ENCODE assay signal across 11 mouse cellular contexts in the genomic region with DNA sequence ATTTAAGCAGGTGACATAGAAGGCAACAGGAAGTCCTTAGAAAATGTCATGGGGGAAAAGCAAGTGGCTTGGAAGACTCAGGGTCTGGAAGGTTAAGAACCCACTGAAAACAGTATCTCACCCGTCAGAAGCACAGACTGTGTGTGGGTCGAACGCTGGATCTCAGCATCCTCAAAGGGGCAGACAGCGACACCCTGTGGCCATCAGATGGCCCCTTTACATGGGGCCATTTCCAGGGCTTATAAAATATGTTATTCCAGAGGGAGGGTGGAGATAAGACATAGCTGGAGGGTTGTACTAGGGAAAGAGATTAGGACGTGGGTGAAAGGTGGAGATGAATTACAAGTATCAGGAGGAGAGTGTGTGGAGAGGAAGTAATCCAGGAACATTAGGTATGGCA. TPM values are rescaled to one million over a fixed set of nuclear protein-coding genes. Genes with fewer than 3 reads are reported as not detected.
DNase-seq lines count a peak whose midpoint lies in the region; ATAC-seq and TF ChIP-seq lines count a peak whose summit lies in the region.
"Had no signal": no experiment of that assay in that cellular context is flagged by ENCODE, and none has a peak within 500 bp of the region (broad histone marks: within the 10 kb centered on the region; RNA-seq: fewer than 3 reads in every experiment).

No protein-coding gene starts in this region.

- ATAC-seq in forebrain, embryonic 11.5 days (replicated peaks; ENCODE audit: low FRiP score), result no peak
- no peak for ATAC-seq in lung, embryonic 14.5 days (ENCODE audit: insufficient read depth)
- peak; percentile 64 for ATAC-seq in megakaryocyte progenitor cell, adult 5-6 weeks (replicated peaks; ENCODE audit: poor library complexity)
- no peak for ATAC-seq in inflammation-experienced regulatory T-cells, adult 6 months

- H3K36me3 ChIP-seq in forebrain, embryonic 11.5 days (ENCODE audit: control insufficient read depth, insufficient read depth, low read length), result no peaks in the 10 kb centered on the region
- H3K36me3 ChIP-seq in forebrain, embryonic 10.5 days (replicated peaks), result no peaks in the 10 kb centered on the region
- no peaks in the 10 kb centered on the region for H3K36me3 ChIP-seq in lung, embryonic 14.5 days (ENCODE audit: insufficient read depth)
- H3K36me3 ChIP-seq: limb, embryonic 12.5 days had no signal

- H3K9me3 ChIP-seq in forebrain, embryonic 11.5 days (ENCODE audit: control insufficient read depth, low read length), result no peaks in the 10 kb centered on the region
- no peaks in the 10 kb centered on the region for H3K9me3 ChIP-seq in forebrain, embryonic 10.5 days
- H3K9me3 ChIP-seq in lung, embryonic 14.5 days (ENCODE audit: low read depth, low read length), result no peaks in the 10 kb centered on the region
- H3K9me3 ChIP-seq: limb, embryonic 12.5 days had no signal

- 24% methylated on average over 5 of the region's 5 CpGs for WGBS in forebrain, embryonic 11.5 days
- 21% methylated on average over 5 of the region's 5 CpGs for WGBS in forebrain, embryonic 10.5 days
- 10% methylated on average over 5 of the region's 5 CpGs for WGBS in lung, embryonic 14.5 days

- no peaks in the 10 kb centered on the region for H3K27me3 ChIP-seq in forebrain, embryonic 11.5 days (ENCODE audit: control insufficient read depth, insufficient read depth, low read length)
- no peaks in the 10 kb centered on the region for H3K27me3 ChIP-seq in forebrain, embryonic 10.5 days (ENCODE audit: poor library complexity, severe bottlenecking)
- no peaks in the 10 kb centered on the region for H3K27me3 ChIP-seq in lung, embryonic 14.5 days (ENCODE audit: insufficient read depth, low read length)

- no peak for TF ChIP-seq POLR2A in brain, embryonic 14.5 days (IDR thresholded peaks at IDR 0.05; ENCODE audit: borderline replicate concordance, extremely low read depth, insufficient read depth, insufficient read length, poor library complexity, severe bottlenecking)

- no peak overlapping the region for H3K4me3 ChIP-seq in forebrain, embryonic 11.5 days (ENCODE audit: low read depth, low read length)
- no peak overlapping the region for H3K4me3 ChIP-seq in forebrain, embryonic 10.5 days
- no peak overlapping the region for H3K4me3 ChIP-seq in lung, embryonic 14.5 days (ENCODE audit: low read depth, low read length)
- H3K4me3 ChIP-seq: limb, embryonic 12.5 days had no signal

- no peak overlapping the region for H3K9ac ChIP-seq in forebrain, embryonic 11.5 days (ENCODE audit: low read length)
- H3K9ac ChIP-seq in lung, embryonic 14.5 days, result no peak overlapping the region
- H3K9ac ChIP-seq: limb, embryonic 12.5 days had no signal

- peak; percentile 56 for TF ChIP-seq CTCF in lung, embryonic 14.5 days (IDR thresholded peaks at IDR 0.05; ENCODE audit: low read depth)
- TF ChIP-seq CTCF in brain, embryonic 14.5 days (IDR thresholded peaks at IDR 0.05; ENCODE audit: borderline replicate concordance, extremely low read depth, insufficient read depth, insufficient read length), result peak; percentile 64

- H3K4me1 ChIP-seq in forebrain, embryonic 11.5 days (replicated peaks; ENCODE audit: control insufficient read depth, insufficient read depth, low read length), result no peaks in the 10 kb centered on the region
- no peaks in the 10 kb centered on the region for H3K4me1 ChIP-seq in forebrain, embryonic 10.5 days
- no peaks in the 10 kb centered on the region for H3K4me1 ChIP-seq in lung, embryonic 14.5 days (ENCODE audit: insufficient read depth)
- H3K4me1 ChIP-seq: limb, embryonic 12.5 days had no signal

- DNase-seq in forebrain, embryonic 11.5 days (ENCODE audit: low spot score), result peak; percentile 53
- DNase-seq in forebrain, embryonic 10.5 days (ENCODE audit: extremely low spot score, low spot score), result no peak
- DNase-seq in lung, embryonic 14.5 days, result peak; percentile 31
- no peak for DNase-seq in lung, postnatal 14 days
- peak; percentile 27 for DNase-seq in brain, embryonic 14.5 days (ENCODE audit: low read depth)
- DNase-seq in urinary bladder, adult 2 months (ENCODE audit: low spot score), result no peak

- no peak overlapping the region for H3K27ac ChIP-seq in forebrain, embryonic 11.5 days (ENCODE audit: low read depth, low read length)
- no peak overlapping the region for H3K27ac ChIP-seq in forebrain, embryonic 10.5 days
- H3K27ac ChIP-seq in lung, embryonic 14.5 days (ENCODE audit: low read depth), result no peak overlapping the region
- H3K27ac ChIP-seq: limb, embryonic 12.5 days had no signal

- H3K4me2 ChIP-seq in forebrain, embryonic 11.5 days (ENCODE audit: low read depth, low read length, severe bottlenecking), result no peak overlapping the region
- H3K4me2 ChIP-seq in lung, embryonic 14.5 days, result no peak overlapping the region
- H3K4me2 ChIP-seq: limb, embryonic 12.5 days had no signal

RNA-seq across cellular contexts. Expression of a gene that starts 0.9 kb away (rescaled TPM):
- polyA plus RNA-seq in forebrain, embryonic 11.5 days (2014; fragmentation: Nextera tagmentation; extraction: Ambion mirVana), result 0.31 TPM in 1 of 2 replicates, not detected in the other
- polyA plus RNA-seq in forebrain, embryonic 10.5 days (2016; fragmentation: Nextera tagmentation; extraction: Ambion mirVana), result 0.38 TPM in 1 of 2 replicates, not detected in the other
- not detected in 2 replicates for polyA plus RNA-seq in lung, embryonic 14.5 days (2014; fragmentation: Nextera tagmentation; extraction: Ambion mirVana)
- polyA plus RNA-seq in brain, embryonic 14.5 days (2012; rRNA removed), result not detected in 2 replicates
- not detected in 2 replicates for total RNA-seq in megakaryocyte progenitor cell, adult 5-6 weeks (2015)
- total RNA-seq in megakaryocyte progenitor cell, adult 5-6 weeks (2017), result not detected in 2 replicates
- not detected in 2 replicates for polyA plus RNA-seq in urinary bladder, adult 2 months (2012; rRNA removed)
- not detected for polyA plus RNA-seq in inflammation-experienced regulatory T-cells, adult 6 months (2017; shearing (Covaris generic))
- total RNA-seq: heart, adult 18-20 months; neutrophil, adult 5-6 weeks had no signal
- polyA plus RNA-seq: limb, embryonic 12.5 days had no signal

RNA-seq across cellular contexts. Expression of a gene that starts 16.2 kb away (rescaled TPM):
- not detected in 2 replicates for polyA plus RNA-seq in forebrain, embryonic 11.5 days (2014; fragmentation: Nextera tagmentation; extraction: Ambion mirVana)
- not detected in 2 replicates for polyA plus RNA-seq in forebrain, embryonic 10.5 days (2016; fragmentation: Nextera tagmentation; extraction: Ambion mirVana)
- polyA plus RNA-seq in lung, embryonic 14.5 days (2014; fragmentation: Nextera tagmentation; extraction: Ambion mirVana), result not detected in 2 replicates
- not detected in 2 replicates for polyA plus RNA-seq in brain, embryonic 14.5 days (2012; rRNA removed)
- total RNA-seq in megakaryocyte progenitor cell, adult 5-6 weeks (2015), result not detected in 2 replicates
- not detected in 2 replicates for total RNA-seq in megakaryocyte progenitor cell, adult 5-6 weeks (2017)
- polyA plus RNA-seq in urinary bladder, adult 2 months (2012; rRNA removed), result not detected in 2 replicates
- polyA plus RNA-seq in inflammation-experienced regulatory T-cells, adult 6 months (2017; shearing (Covaris generic)), result not detected
- total RNA-seq: heart, adult 18-20 months; neutrophil, adult 5-6 weeks had no signal
- polyA plus RNA-seq: limb, embryonic 12.5 days had no signal

RNA-seq across cellular contexts. Expression of a gene that starts 24.0 kb away (rescaled TPM):
- 22.6 and 28.1 TPM in 2 replicates for polyA plus RNA-seq in forebrain, embryonic 11.5 days (2014; fragmentation: Nextera tagmentation; extraction: Ambion mirVana)
- polyA plus RNA-seq in forebrain, embryonic 10.5 days (2016; fragmentation: Nextera tagmentation; extraction: Ambion mirVana), result 3.6 and 7.3 TPM in 2 replicates
- 1.8 and 1.9 TPM in 2 replicates for polyA plus RNA-seq in lung, embryonic 14.5 days (2014; fragmentation: Nextera tagmentation; extraction: Ambion mirVana)
- polyA plus RNA-seq in brain, embryonic 14.5 days (2012; rRNA removed), result 93.1 and 145 TPM in 2 replicates
- 0.12 TPM in 1 of 2 replicates, not detected in the other for total RNA-seq in megakaryocyte progenitor cell, adult 5-6 weeks (2015)
- not detected in 2 replicates for total RNA-seq in megakaryocyte progenitor cell, adult 5-6 weeks (2017)
- polyA plus RNA-seq in urinary bladder, adult 2 months (2012; rRNA removed), result 4.1 and 5.0 TPM in 2 replicates
- not detected for polyA plus RNA-seq in inflammation-experienced regulatory T-cells, adult 6 months (2017; shearing (Covaris generic))
- total RNA-seq: neutrophil, adult 5-6 weeks had no signal

RNA-seq across cellular contexts. Expression of a gene that starts 24.8 kb away (rescaled TPM):
- not detected in 2 replicates for polyA plus RNA-seq in forebrain, embryonic 11.5 days (2014; fragmentation: Nextera tagmentation; extraction: Ambion mirVana)
- not detected in 2 replicates for polyA plus RNA-seq in forebrain, embryonic 10.5 days (2016; fragmentation: Nextera tagmentation; extraction: Ambion mirVana)
- not detected in 2 replicates for polyA plus RNA-seq in lung, embryonic 14.5 days (2014; fragmentation: Nextera tagmentation; extraction: Ambion mirVana)
- polyA plus RNA-seq in brain, embryonic 14.5 days (2012; rRNA removed), result 0.06 TPM in 1 of 2 replicates, not detected in the other
- total RNA-seq in megakaryocyte progenitor cell, adult 5-6 weeks (2015), result not detected in 2 replicates
- total RNA-seq in megakaryocyte progenitor cell, adult 5-6 weeks (2017), result not detected in 2 replicates
- not detected in 2 replicates for polyA plus RNA-seq in urinary bladder, adult 2 months (2012; rRNA removed)
- not detected for polyA plus RNA-seq in inflammation-experienced regulatory T-cells, adult 6 months (2017; shearing (Covaris generic))
- total RNA-seq: heart, adult 18-20 months; neutrophil, adult 5-6 weeks had no signal
- polyA plus RNA-seq: limb, embryonic 12.5 days had no signal

RNA-seq across cellular contexts. Expression of a gene that starts 37.3 kb away (rescaled TPM):
- polyA plus RNA-seq in forebrain, embryonic 11.5 days (2014; fragmentation: Nextera tagmentation; extraction: Ambion mirVana), result not detected in 2 replicates
- not detected in 2 replicates for polyA plus RNA-seq in forebrain, embryonic 10.5 days (2016; fragmentation: Nextera tagmentation; extraction: Ambion mirVana)
- polyA plus RNA-seq in lung, embryonic 14.5 days (2014; fragmentation: Nextera tagmentation; extraction: Ambion mirVana), result not detected in 2 replicates
- not detected in 2 replicates for polyA plus RNA-seq in brain, embryonic 14.5 days (2012; rRNA removed)
- not detected in 2 replicates for total RNA-seq in megakaryocyte progenitor cell, adult 5-6 weeks (2015)
- not detected in 2 replicates for total RNA-seq in megakaryocyte progenitor cell, adult 5-6 weeks (2017)
- polyA plus RNA-seq in urinary bladder, adult 2 months (2012; rRNA removed), result not detected in 2 replicates
- not detected for polyA plus RNA-seq in inflammation-experienced regulatory T-cells, adult 6 months (2017; shearing (Covaris generic))
- total RNA-seq: heart, adult 18-20 months; neutrophil, adult 5-6 weeks had no signal
- polyA plus RNA-seq: limb, embryonic 12.5 days had no signal

Comparison
In these comparisons a context has a peak if more than half of its experiments do, and no peak if none do; other contexts are left out.
1. DNase-seq: peak in forebrain, embryonic 11.5 days (single experiment), lung, embryonic 14.5 days (single experiment) and brain, embryonic 14.5 days (single experiment); none in forebrain, embryonic 10.5 days (single experiment), lung, postnatal 14 days (single experiment) and urinary bladder, adult 2 months (single experiment).